Comparison of ENCODE assay signal across 7 mouse cellular contexts in genomic region chr13:38526116-38526515, GRCm38 (mm10). TPM values are rescaled to one million over a fixed set of nuclear protein-coding genes. Genes with fewer than 3 reads are reported as not detected.
DNase-seq lines count a peak whose midpoint lies in the region; ATAC-seq and TF ChIP-seq lines count a peak whose summit lies in the region.

No protein-coding gene starts in this region.

- H3K9ac ChIP-seq in lung, embryonic 15.5 days = no peak overlapping the region
- H3K9ac ChIP-seq in hindbrain, embryonic 15.5 days = no peak overlapping the region
- H3K9ac ChIP-seq in kidney, postnatal 0 days (ENCODE audit: low read depth, low read length) = no peak overlapping the region
- H3K9ac ChIP-seq in neural tube, embryonic 15.5 days (replicated peaks) = no peak overlapping the region

- H3K27me3 ChIP-seq in lung, embryonic 15.5 days = no peaks in the 10 kb centered on the region
- no peaks in the 10 kb centered on the region for H3K27me3 ChIP-seq in hindbrain, embryonic 15.5 days
- no peaks in the 10 kb centered on the region for H3K27me3 ChIP-seq in kidney, postnatal 0 days (ENCODE audit: insufficient read depth, low read length)
- H3K27me3 ChIP-seq in neural tube, embryonic 15.5 days (replicated peaks) = no peaks in the 10 kb centered on the region

- no peak for ATAC-seq in lung, embryonic 15.5 days (ENCODE audit: borderline replicate concordance, extremely low read depth, low FRiP score, low TSS enrichment)
- no peak for ATAC-seq in hindbrain, embryonic 15.5 days (ENCODE audit: low FRiP score, low read depth)
- ATAC-seq in kidney, postnatal 0 days (replicated peaks; ENCODE audit: low FRiP score, low read depth) = no peak
- ATAC-seq in neural tube, embryonic 15.5 days (ENCODE audit: low FRiP score) = no peak

- H3K9me3 ChIP-seq in lung, embryonic 15.5 days = no peaks in the 10 kb centered on the region
- H3K9me3 ChIP-seq in hindbrain, embryonic 15.5 days = no peaks in the 10 kb centered on the region
- H3K9me3 ChIP-seq in kidney, postnatal 0 days (replicated peaks; ENCODE audit: low read length) = no peaks in the 10 kb centered on the region
- no peaks in the 10 kb centered on the region for H3K9me3 ChIP-seq in neural tube, embryonic 15.5 days (replicated peaks)

- H3K27ac ChIP-seq in lung, embryonic 15.5 days = no peak overlapping the region
- no peak overlapping the region for H3K27ac ChIP-seq in hindbrain, embryonic 15.5 days (replicated peaks)
- no peak overlapping the region for H3K27ac ChIP-seq in kidney, postnatal 0 days
- no peak overlapping the region for H3K27ac ChIP-seq in neural tube, embryonic 15.5 days (replicated peaks)

- no peak for TF ChIP-seq CTCF in kidney, postnatal 0 days (IDR thresholded peaks at IDR 0.05; ENCODE audit: low read depth)

- peaks cover 56% of the 10 kb centered on the region for H3K4me1 ChIP-seq in lung, embryonic 15.5 days
- peaks cover 29% of the 10 kb centered on the region for H3K4me1 ChIP-seq in hindbrain, embryonic 15.5 days (replicated peaks)
- peaks cover 20% of the 10 kb centered on the region for H3K4me1 ChIP-seq in kidney, postnatal 0 days (replicated peaks; ENCODE audit: insufficient read depth, low read length)
- peaks cover 27% of the 10 kb centered on the region for H3K4me1 ChIP-seq in neural tube, embryonic 15.5 days

- peak overlapping the region; percentile 96 for H3K4me3 ChIP-seq in lung, embryonic 15.5 days
- H3K4me3 ChIP-seq in hindbrain, embryonic 15.5 days = no peak overlapping the region
- no peak overlapping the region for H3K4me3 ChIP-seq in kidney, postnatal 0 days (replicated peaks; ENCODE audit: low read depth, low read length)
- H3K4me3 ChIP-seq in neural tube, embryonic 15.5 days (replicated peaks) = peak overlapping the region; percentile 69; the same call in 1 of the 2 replicates

- DNase-seq in lung, postnatal 25 days (ENCODE audit: low spot score) = no peak
- no peak for DNase-seq in kidney, postnatal 0 days (ENCODE audit: low spot score)
- DNase-seq in cerebellum, adult 9-10 months = no peak
- DNase-seq in cerebellum, postnatal 14 days = no peak

- H3K36me3 ChIP-seq in lung, embryonic 15.5 days = peaks cover 19% of the 10 kb centered on the region
- peaks cover 9% of the 10 kb centered on the region; the same call in 1 of the 2 replicates for H3K36me3 ChIP-seq in hindbrain, embryonic 15.5 days
- peaks cover 11% of the 10 kb centered on the region for H3K36me3 ChIP-seq in kidney, postnatal 0 days (ENCODE audit: insufficient read depth, low read length)
- peaks cover 18% of the 10 kb centered on the region for H3K36me3 ChIP-seq in neural tube, embryonic 15.5 days

- 47% methylated on average over 2 of the region's 2 CpGs for WGBS in lung, embryonic 15.5 days
- 73% methylated on average over 2 of the region's 2 CpGs for WGBS in hindbrain, embryonic 15.5 days
- 55% methylated on average over 2 of the region's 2 CpGs for WGBS in kidney, postnatal 0 days
- 82% methylated on average over 2 of the region's 2 CpGs for WGBS in neural tube, embryonic 15.5 days

- H3K4me2 ChIP-seq in lung, embryonic 15.5 days = peak overlapping the region; percentile 85
- peak overlapping the region; percentile 91 for H3K4me2 ChIP-seq in hindbrain, embryonic 15.5 days
- H3K4me2 ChIP-seq in kidney, postnatal 0 days (ENCODE audit: low read length) = peak overlapping the region; percentile 90
- H3K4me2 ChIP-seq in neural tube, embryonic 15.5 days = peak overlapping the region; percentile 76

RNA-seq across cellular contexts. Expression of gene Txndc5, which starts 2.5 kb away (rescaled TPM):
- 263 and 264 TPM in 2 replicates for polyA plus RNA-seq in lung, embryonic 15.5 days (2015; fragmentation: Nextera tagmentation; extraction: Ambion mirVana)
- 89.2 and 92.6 TPM in 2 replicates for polyA plus RNA-seq in hindbrain, embryonic 15.5 days (2015; fragmentation: Nextera tagmentation; extraction: Ambion mirVana)
- polyA plus RNA-seq in kidney, postnatal 0 days (2015; fragmentation: Nextera tagmentation; extraction: Ambion mirVana) = 237 and 243 TPM in 2 replicates
- 91.6 and 111 TPM in 2 replicates for polyA plus RNA-seq in neural tube, embryonic 15.5 days (2015; fragmentation: Nextera tagmentation; extraction: Ambion mirVana)

Comparison
In these comparisons a context has a peak if more than half of its experiments do, and no peak if none do; other contexts are left out.
1. H3K4me3 ChIP-seq: peak in lung, embryonic 15.5 days (single experiment) and neural tube, embryonic 15.5 days (single experiment); none in hindbrain, embryonic 15.5 days (single experiment) and kidney, postnatal 0 days (single experiment).
2. Peak in every context shown above with its lines, with median percentiles within 50 percentile points of each other: H3K4me2 ChIP-seq.